Mouse (Mus musculus): Measurements from ENCODE around the gene Smim22. TPM values are rescaled to one million over a fixed set of nuclear protein-coding genes. Genes with fewer than 3 reads are reported as not detected.

Smim22 gene
- total and polyA plus RNA-seq, 3 experiments, result not detected

DNA sequence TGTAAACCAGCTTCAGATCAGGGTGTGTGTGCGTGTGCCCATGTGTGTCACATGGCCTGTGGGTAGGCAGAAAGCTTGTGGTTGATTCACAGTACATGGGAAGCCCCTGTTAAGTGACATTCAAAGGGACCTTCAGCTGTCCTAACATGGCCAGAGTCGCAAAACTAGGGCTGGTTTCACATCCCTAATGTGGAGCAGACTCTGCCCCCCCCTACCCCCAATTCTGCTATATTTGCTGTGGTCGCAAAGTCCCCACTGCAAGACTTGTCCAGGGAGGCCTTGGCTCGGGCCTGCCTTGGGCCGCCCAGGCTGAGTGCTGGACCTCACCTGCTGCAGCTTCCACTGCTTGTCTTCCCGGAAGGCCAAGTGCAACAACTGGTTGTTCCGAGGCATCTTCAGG is 4.2 kb downstream of the Smim22 start:
- Histone ChIP-seq H3K79me2 (ENCODE audit: control insufficient read depth, insufficient read depth, low read length, poor library complexity) (no peaks in the 10 kb centered on the region), H3K27me3 (ENCODE audit: control insufficient read depth in 1 of 2, insufficient read depth in 2 of 2, low read length in 2 of 2) (no peaks in the 10 kb centered on the region), H3K36me3 (ENCODE audit: control insufficient read depth in 1 of 2, insufficient read depth in 2 of 2, low read length in 2 of 2) (peaks cover 0 to 6% of the 10 kb centered on the region in 2 experiments; a peak in 2 of 4 replicates), H3K27ac (ENCODE audit: control insufficient read depth, low read depth, low read length) (no peak overlapping the region), H3K4me3 (ENCODE audit: control insufficient read depth in 1 of 2, insufficient read depth in 1 of 2, low read depth in 2 of 2, low read length in 2 of 2) (no peak overlapping the region), H3K4me1 (ENCODE audit: control insufficient read depth in 1 of 2, insufficient read depth in 2 of 2, low read length in 2 of 2) (peaks cover 0 to 15% of the 10 kb centered on the region in 2 experiments; a peak in 2 of 4 replicates), H3K9ac (ENCODE audit: control insufficient read depth, low read depth, low read length, poor library complexity, severe bottlenecking) (no peak overlapping the region), H3K9me3 (replicated peaks; ENCODE audit: insufficient read depth, low read length) (no peaks in the 10 kb centered on the region)
- TF ChIP-seq MYB (IDR thresholded peaks at IDR 0.05; ENCODE audit: low read depth, low read length), result no peak
- no peak for DNase-seq (ENCODE audit: low read depth, low spot score)

DNA sequence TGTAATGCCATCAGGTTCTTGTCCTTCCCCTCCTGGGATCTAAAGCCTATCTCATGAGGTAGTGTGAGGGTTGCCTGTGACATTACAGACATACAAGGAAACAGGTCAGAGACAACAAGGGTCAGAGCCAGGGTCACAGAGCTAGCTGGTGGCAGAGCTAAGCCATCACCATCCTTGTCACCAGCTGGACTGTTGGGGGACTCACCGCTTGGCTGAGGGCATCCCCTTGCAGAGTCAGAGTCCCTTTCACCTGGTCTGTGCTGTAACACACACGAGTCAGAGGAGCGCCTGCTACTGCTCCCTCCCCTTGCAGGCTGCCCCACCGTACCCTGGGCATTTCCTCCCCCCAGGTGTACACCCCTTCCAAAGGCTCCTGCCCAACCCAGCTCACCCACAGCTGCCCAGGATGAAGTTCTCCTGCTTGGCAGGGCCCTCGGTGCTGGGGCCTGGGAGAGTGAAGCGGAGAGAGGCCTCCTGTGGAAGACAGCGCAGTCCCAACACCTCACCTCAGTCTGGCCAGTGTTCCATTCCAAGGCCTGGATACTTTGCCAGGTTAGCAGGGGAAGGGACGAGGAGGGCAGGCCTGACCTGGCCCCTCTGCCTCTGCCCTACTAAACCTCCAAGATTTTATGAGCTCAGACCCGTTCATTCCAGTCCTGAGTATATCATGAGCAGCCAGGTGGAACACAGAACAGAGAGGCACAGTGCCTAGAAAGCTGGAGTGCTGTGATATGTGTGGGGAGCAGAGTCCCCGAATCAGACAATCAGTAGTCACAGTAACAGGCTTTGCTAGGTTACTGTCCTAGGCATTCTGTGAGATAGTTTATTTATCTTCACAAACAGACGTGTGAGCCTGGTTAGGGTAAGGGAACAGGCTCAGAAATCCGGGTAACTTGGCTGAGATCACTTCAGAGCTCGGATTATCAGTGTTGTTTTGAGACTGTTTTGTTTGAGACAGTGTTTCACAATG is 5.2 kb downstream of the Smim22 start:
- H3K79me2 ChIP-seq (ENCODE audit: control insufficient read depth, insufficient read depth, low read length, poor library complexity), result no peaks in the 10 kb centered on the region
- peaks cover 0 to 6% of the 10 kb centered on the region in 2 experiments; a peak in 2 of 4 replicates for H3K36me3 ChIP-seq (ENCODE audit: control insufficient read depth in 1 of 2, insufficient read depth in 2 of 2, low read length in 2 of 2)
- H3K4me3 ChIP-seq (ENCODE audit: control insufficient read depth in 1 of 2, insufficient read depth in 1 of 2, low read depth in 2 of 2, low read length in 2 of 2), result peak overlapping the region; percentile 39 to 65
- no peaks in the 10 kb centered on the region for H3K27me3 ChIP-seq (ENCODE audit: control insufficient read depth in 1 of 2, insufficient read depth in 2 of 2, low read length in 2 of 2)
- H3K4me1 ChIP-seq (ENCODE audit: control insufficient read depth in 1 of 2, insufficient read depth in 2 of 2, low read length in 2 of 2), result peaks cover 0 to 15% of the 10 kb centered on the region in 2 experiments; a peak in 2 of 4 replicates
- peak overlapping the region; percentile 38; the same call in 1 of the 2 replicates for H3K9ac ChIP-seq (ENCODE audit: control insufficient read depth, low read depth, low read length, poor library complexity, severe bottlenecking)
- H3K27ac ChIP-seq (ENCODE audit: control insufficient read depth, low read depth, low read length), result peak overlapping the region; percentile 20
- peak; percentile 87 for DNase-seq (ENCODE audit: low read depth, low spot score)
- no peaks in the 10 kb centered on the region for H3K9me3 ChIP-seq (replicated peaks; ENCODE audit: insufficient read depth, low read length)
- TF ChIP-seq TBP (IDR thresholded peaks at IDR 0.05; ENCODE audit: low read depth, low read length) (no peak), CTCF (IDR thresholded peaks at IDR 0.05 in 2 of 3, conservative IDR thresholded peaks at IDR 0.05 in 1 of 3; ENCODE audit: control insufficient read depth in 1 of 3, insufficient read depth in 1 of 3, low read depth in 2 of 3, low read length in 3 of 3, poor library complexity in 1 of 3, severe bottlenecking in 1 of 3) (no peak), BHLHE40 (IDR thresholded peaks at IDR 0.05; ENCODE audit: borderline replicate concordance, low read depth, low read length) (no peak), MYB (IDR thresholded peaks at IDR 0.05; ENCODE audit: low read depth, low read length) (no peak), ZNF384 (IDR thresholded peaks at IDR 0.05; ENCODE audit: low read depth, low read length) (no peak), NELFE (IDR thresholded peaks at IDR 0.05; ENCODE audit: low read depth, low read length) (no peak; the same call in 1 of the 2 replicates), ZKSCAN1 (IDR thresholded peaks at IDR 0.05; ENCODE audit: low read depth, low read length) (no peak), RAD21 (IDR thresholded peaks at IDR 0.05; ENCODE audit: low read depth, low read length) (no peak), JUND (IDR thresholded peaks at IDR 0.05; ENCODE audit: low read depth, low read length) (no peak), MEF2A (IDR thresholded peaks at IDR 0.05; ENCODE audit: extremely low read depth, insufficient replicate concordance, low read depth, low read length, poor library complexity, severe bottlenecking) (no peak), ZC3H11A (IDR thresholded peaks at IDR 0.05; ENCODE audit: low read depth, low read length) (no peak), ZMIZ1 (IDR thresholded peaks at IDR 0.05; ENCODE audit: low read depth, low read length) (no peak), KAT2A (conservative IDR thresholded peaks at IDR 0.05; ENCODE audit: low read depth, low read length) (no peak), MYC (IDR thresholded peaks at IDR 0.05; ENCODE audit: low read depth, low read length) (no peak), SMC3 (IDR thresholded peaks at IDR 0.05; ENCODE audit: low read depth, low read length) (no peak), POLR2A (IDR thresholded peaks at IDR 0.05; ENCODE audit: control insufficient read depth in 1 of 2, insufficient read depth in 1 of 2, low read depth in 1 of 2, low read length in 2 of 2, poor library complexity in 1 of 2) (no peak), USF1 (IDR thresholded peaks at IDR 0.05; ENCODE audit: low read depth, low read length) (no peak), CHD1 (IDR thresholded peaks at IDR 0.05; ENCODE audit: low read depth, low read length) (no peak), E2F4 (IDR thresholded peaks at IDR 0.05; ENCODE audit: borderline replicate concordance, low read depth, low read length) (no peak), ELF1 (IDR thresholded peaks at IDR 0.05; ENCODE audit: low read depth, low read length) (no peak), MXI1 (IDR thresholded peaks at IDR 0.05; ENCODE audit: low read depth, low read length) (peak; percentile 39; the same call in 1 of the 2 replicates), USF2 (IDR thresholded peaks at IDR 0.05; ENCODE audit: borderline replicate concordance in 1 of 2, insufficient read depth in 1 of 2, low read depth in 1 of 2, low read length in 2 of 2) (no peak), CHD2 (IDR thresholded peaks at IDR 0.05; ENCODE audit: low read length) (no peak), GABPA (IDR thresholded peaks at IDR 0.05; ENCODE audit: low read depth, low read length) (no peak), SIN3A (IDR thresholded peaks at IDR 0.05; ENCODE audit: low read length) (peak; percentile 48; the same call in 1 of the 2 replicates), MAZ (IDR thresholded peaks at IDR 0.05; ENCODE audit: low read depth, low read length) (no peak), RCOR1 (IDR thresholded peaks at IDR 0.05; ENCODE audit: low read depth, low read length) (peak; percentile 99), ETS1 (IDR thresholded peaks at IDR 0.05; ENCODE audit: low read depth, low read length) (peak; percentile 69), HCFC1 (IDR thresholded peaks at IDR 0.05; ENCODE audit: low read depth, low read length) (no peak)

Data from MEL (cell line).